Mouse (Mus musculus): ENCODE results near the gene Eps8. TPM values are rescaled to one million over a fixed set of nuclear protein-coding genes. Genes with fewer than 3 reads are reported as not detected.

Eps8 gene
- total RNA-seq, 2 experiments from 2014 or later: 35.4 to 41.4 TPM

GRCm38 (mm10) chr6:137583056-137583455 lies 71.6 kb downstream of the Eps8 start:
- intact Hi-C loops (cut with DNase I): no loop called here
- no peak for DNase-seq (ENCODE audit: extremely low spot score in 1 of 2, low spot score in 2 of 2)

DNA sequence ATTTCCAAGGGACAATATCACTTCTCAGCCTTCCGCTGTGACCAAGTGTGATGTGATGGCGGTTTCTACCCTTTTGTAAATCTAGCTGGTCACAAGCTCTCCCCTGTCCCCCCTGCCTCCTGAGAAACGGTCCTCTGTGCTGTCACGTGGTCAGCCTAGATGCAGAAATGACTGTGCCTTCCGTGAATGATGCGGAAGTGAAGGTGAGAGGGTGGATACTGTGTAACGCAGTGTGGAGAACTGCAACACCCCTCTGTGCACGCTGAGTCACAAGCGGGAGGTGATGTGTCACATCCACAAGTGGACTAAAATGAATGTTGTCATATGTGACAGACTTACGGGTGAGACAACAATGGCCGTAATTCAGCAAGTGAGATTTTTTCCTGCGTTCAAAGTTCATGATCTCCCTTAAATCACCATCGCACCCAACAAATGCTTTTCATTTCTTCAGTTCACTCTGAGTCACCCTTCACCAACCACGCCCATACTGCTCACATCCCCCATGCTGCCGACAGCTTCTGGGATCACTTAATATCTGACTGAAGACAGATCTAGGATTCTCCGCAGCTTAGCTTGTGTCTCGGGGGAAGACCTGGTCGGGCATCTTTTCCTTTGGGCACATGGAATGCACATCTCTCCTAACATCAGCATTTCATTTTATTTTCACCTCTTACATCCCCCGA lies 72.3 kb downstream of the Eps8 start:
- intact Hi-C loops (cut with DNase I): no loop called here
- no peak for DNase-seq (ENCODE audit: extremely low spot score in 1 of 2, low spot score in 2 of 2)

GRCm38 (mm10) chr6:137581331-137582010 lies 73.2 kb downstream of the Eps8 start:
- intact Hi-C loops (cut with DNase I): no loop called here
- no peak for DNase-seq (ENCODE audit: extremely low spot score in 1 of 2, low spot score in 2 of 2)

DNA sequence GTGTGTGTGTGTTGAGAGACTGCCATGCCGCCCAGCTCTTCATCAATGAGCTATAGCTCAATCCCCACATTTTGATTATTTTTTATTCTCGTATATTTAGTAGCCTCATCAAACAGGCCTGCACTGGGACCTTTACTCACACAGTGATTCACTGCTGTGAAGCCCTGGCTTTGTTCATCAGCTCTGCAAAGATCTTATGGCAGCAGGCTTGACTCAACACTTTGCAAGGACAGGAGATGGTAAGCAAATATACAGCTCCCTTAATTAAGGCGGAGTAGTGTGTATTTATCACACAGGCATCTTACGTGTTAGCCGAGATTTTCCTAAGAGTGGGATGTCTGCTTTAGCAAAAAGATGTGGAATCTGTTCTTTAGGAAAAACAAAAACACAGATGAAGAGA lies 74.2 kb downstream of the Eps8 start:
- intact Hi-C loops (cut with DNase I): no loop called here
- DNase-seq (ENCODE audit: extremely low spot score in 1 of 2, low spot score in 2 of 2): no peak

DNA sequence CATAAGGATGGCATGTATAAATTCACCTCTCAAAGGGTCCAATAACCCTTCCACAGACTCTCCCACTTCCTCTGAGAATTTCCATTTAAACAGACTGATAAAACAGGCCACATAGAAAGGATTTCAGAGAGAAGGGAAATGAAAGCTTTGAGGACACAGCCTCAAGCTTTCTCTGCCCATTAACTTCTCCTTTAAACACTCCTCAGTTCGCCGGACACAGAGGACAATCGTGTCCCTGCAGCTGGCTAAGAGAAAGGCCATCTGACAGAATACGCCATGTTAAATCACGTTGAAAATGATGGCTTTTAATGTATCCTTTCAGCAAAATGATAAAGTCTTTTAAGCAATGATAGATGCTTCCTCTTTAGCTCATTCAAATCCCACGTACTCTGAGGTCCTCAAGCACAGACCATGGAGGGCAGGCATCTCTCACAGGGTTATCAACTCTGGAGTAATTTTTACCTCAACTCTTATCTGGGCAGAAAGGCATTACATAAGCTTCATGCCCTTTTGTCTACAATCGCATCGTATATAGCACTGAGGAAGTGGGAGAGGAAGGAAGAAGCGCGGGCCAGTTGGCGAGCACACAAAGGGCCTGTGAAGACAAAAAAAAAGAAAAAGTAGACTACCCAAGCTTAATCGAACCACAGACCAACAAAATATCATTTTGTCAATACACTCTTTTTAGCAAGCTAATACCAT lies 77.9 kb downstream of the Eps8 start:
- no peak for DNase-seq (ENCODE audit: extremely low spot score in 1 of 2, low spot score in 2 of 2)
- intact Hi-C loops (cut with DNase I): no loop called here

DNA sequence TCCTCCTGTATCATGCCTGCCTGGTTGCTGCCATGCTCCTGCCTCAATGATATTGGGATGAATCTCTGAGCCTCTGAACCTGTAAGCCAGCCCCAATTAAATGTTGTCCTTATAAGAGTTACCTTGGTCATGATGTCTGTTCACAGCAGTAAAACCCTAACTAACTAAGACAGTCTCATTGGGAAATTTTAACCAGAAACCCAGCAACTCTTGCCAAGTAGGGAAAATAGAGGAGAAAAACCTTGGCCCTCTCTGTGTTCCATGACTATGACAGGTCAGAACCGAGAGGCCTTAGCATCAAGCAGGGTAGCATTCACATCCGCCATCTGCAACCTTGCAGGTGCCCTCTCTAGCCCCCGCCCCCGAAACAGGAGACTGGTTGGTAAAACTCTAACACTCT lies 78.6 kb downstream of the Eps8 start:
- intact Hi-C loops (cut with DNase I): no loop called here
- DNase-seq (ENCODE audit: extremely low spot score in 1 of 2, low spot score in 2 of 2): no peak

GRCm38 (mm10) chr6:137573897-137574296 lies 80.8 kb downstream of the Eps8 start:
- intact Hi-C loops (cut with DNase I): no loop called here
- DNase-seq (ENCODE audit: extremely low spot score in 1 of 2, low spot score in 2 of 2): no peak

- intact Hi-C loops (cut with DNase I): no loop called here
- no peak for DNase-seq (ENCODE audit: extremely low spot score in 1 of 2, low spot score in 2 of 2)
Observed at GRCm38 (mm10) chr6:137570718-137571131, 84.0 kb downstream of the Eps8 start.

DNA sequence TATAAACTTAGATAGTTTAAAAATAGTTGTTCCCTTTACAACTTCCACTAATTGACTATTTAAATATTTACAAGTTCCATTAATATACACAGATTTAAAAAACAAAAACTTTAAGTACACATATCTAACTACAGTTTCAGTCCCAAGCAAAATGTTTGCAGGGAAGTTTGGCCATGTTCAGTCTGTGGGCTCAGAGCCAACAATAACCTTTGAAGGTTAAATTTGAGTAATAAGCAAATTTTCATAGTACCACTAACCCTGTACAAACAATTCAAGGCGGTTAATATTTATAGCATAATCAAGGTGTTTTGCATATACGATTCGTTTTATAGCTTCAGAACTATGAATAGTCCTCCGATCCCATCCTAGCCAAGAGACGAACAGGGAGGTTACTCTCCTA lies 84.7 kb downstream of the Eps8 start:
- intact Hi-C loops (cut with DNase I): no loop called here
- DNase-seq (ENCODE audit: extremely low spot score in 1 of 2, low spot score in 2 of 2): no peak

- intact Hi-C loops (cut with DNase I): no loop called here
- DNase-seq (ENCODE audit: extremely low spot score in 1 of 2, low spot score in 2 of 2): no peak
Observed at GRCm38 (mm10) chr6:137569071-137569470, 85.6 kb downstream of the Eps8 start.

DNA sequence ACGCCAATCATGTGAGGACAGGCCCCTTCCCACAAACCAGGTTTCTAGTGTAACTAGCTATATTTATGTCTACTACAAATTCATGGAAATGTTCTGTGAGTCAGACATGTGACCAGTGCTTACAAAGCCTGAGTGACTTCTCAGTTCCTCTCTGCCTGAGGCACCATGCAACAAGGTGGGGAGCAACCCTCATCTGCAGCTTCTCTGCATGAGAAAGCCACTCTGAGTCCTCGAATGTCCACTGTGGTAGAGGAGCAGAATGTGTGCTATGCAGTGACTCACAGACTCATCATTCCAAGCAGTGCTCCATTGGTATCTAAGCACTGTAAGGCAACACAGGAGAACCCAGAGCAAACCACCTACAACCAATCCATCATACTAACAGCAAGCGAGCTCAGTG lies 88.8 kb downstream of the Eps8 start:
- intact Hi-C loops (cut with DNase I): no loop called here
- DNase-seq (ENCODE audit: extremely low spot score in 1 of 2, low spot score in 2 of 2): no peak

GRCm38 (mm10) chr6:137565454-137565853 lies 89.2 kb downstream of the Eps8 start:
- intact Hi-C loops (cut with DNase I): no loop called here
- no peak for DNase-seq (ENCODE audit: extremely low spot score in 1 of 2, low spot score in 2 of 2)

GRCm38 (mm10) chr6:137560358-137560859 lies 94.3 kb downstream of the Eps8 start:
- no peak for DNase-seq (ENCODE audit: extremely low spot score in 1 of 2, low spot score in 2 of 2)
- intact Hi-C loops (cut with DNase I): no loop called here

DNA sequence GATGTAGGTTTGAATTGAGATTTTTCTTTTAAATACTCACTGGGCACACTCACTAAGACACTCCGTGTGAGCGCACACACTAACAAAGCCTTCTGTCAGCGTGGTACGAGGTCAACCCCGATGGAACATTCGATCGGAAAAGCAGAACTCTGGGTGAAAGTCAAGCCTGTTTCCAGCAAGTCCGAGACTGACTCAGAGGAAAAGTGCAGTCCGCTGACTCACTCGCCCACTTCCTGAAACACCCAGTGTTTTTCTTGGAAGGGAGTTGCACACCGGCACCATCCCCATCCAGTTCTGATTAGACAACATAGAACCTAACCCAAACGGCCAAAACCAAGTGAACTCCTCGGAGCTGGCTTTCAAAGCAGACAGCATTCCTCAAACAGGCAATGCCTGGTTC lies 95.8 kb downstream of the Eps8 start:
- peak in 1 of 2 experiments; percentile 56 for DNase-seq (ENCODE audit: extremely low spot score in 1 of 2, low spot score in 2 of 2)
- intact Hi-C loops (cut with DNase I): no loop called here

GRCm38 (mm10) chr6:137557671-137558070 lies 97.0 kb downstream of the Eps8 start:
- intact Hi-C loops (cut with DNase I): no loop called here
- no peak for DNase-seq (ENCODE audit: extremely low spot score in 1 of 2, low spot score in 2 of 2)

DNA sequence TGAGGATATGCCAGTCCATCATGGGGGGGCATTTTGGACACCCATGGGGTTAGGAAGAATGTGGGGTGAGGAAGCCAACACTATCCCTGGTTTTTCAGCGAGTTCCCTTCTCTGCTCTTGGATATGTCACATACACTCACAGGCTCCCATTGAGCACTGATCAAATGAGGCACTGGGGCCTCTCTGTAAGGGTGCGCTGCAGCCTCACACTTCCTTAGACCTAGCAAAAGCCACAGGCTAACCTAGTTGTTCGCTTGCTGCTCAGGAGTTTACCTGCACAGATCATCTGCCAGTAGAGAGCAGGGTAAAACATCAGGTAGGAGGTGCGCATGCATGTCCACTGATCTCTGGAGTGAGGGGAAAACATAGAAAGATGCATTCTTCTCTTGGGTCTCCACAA lies 97.5 kb downstream of the Eps8 start:
- no peak for DNase-seq (ENCODE audit: extremely low spot score in 1 of 2, low spot score in 2 of 2)
- intact Hi-C loops (cut with DNase I): no loop called here

DNA sequence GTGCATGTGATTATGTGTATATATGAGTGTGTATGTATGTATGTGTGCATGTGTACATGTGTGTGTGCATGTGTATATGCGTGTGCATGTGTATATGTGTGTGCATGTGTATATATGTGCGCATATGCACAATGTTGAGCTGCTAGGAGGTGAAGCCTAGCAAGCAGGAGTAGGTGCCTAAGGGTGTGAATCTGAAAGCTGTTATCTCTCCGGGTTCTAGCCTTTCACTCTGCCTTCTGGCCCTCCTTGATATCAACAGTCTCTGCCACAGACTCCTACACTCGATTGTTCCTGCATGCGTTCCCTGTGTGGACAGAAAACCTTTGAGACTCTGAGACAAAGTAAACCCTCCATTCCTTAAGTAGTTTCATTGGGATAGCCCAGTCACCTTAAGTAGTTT lies 98.0 kb downstream of the Eps8 start:
- DNase-seq (ENCODE audit: extremely low spot score in 1 of 2, low spot score in 2 of 2): no peak
- intact Hi-C loops (cut with DNase I): no loop called here

GRCm38 (mm10) chr6:137550181-137550580 lies 104.5 kb downstream of the Eps8 start:
- intact Hi-C loops (cut with DNase I): no loop called here
- no peak for DNase-seq (ENCODE audit: extremely low spot score in 1 of 2, low spot score in 2 of 2)

DNA sequence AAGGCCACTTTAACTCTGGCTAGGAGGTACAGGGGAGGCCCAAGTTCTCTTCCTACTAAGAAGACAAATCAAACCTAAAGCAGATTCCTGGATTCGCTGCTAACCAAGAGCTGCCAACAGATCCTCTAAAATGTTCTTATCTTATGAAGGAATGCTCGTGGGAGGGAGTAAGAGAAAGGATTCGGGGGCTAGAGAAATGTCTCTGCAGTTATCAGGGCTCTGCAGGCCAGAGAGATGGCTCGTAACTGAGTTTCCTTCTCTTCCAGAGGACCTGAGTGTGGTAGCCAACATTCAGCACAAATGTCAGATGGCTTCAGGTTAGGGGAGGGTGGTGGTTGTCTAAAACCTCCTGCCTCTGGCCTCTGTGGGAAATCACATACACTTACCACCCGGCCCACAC lies 106.1 kb downstream of the Eps8 start:
- intact Hi-C loops (cut with DNase I): no loop called here
- DNase-seq (ENCODE audit: extremely low spot score in 1 of 2, low spot score in 2 of 2): no peak

- DNase-seq (ENCODE audit: extremely low spot score in 1 of 2, low spot score in 2 of 2): no peak
- intact Hi-C loops (cut with DNase I): no loop called here
Observed at GRCm38 (mm10) chr6:137547555-137547954, 107.1 kb downstream of the Eps8 start.
